Mouse (Mus musculus): ENCODE results near the gene Tfe3.
"Not testable (repeated sequence)": the region's sequence is repeated elsewhere in the genome, so short reads cannot be mapped to it uniquely, and the experiment has no call there.

Gene Tfe3

GRCm38 (mm10) chrX:7762137-7762920, at the start of gene Tfe3:
Tfe3 (plus strand) TSS chrX:7762560.
- peak; percentile 98 for DNase-seq (ENCODE audit: low read depth, low spot score)

GRCm38 (mm10) chrX:7713764-7714134, 48.6 kb upstream of the Tfe3 start:
- not testable (repeated sequence) for DNase-seq (ENCODE audit: low read depth, low spot score)

- DNase-seq (ENCODE audit: low read depth, low spot score): peak; percentile 99
These were observed 48.0 kb upstream of the Tfe3 start, which contains the start of gene Wdr45 for GRCm38 (mm10) chrX:7714135-7714899. Wdr45 (plus strand) TSS chrX:7714333.

GRCm38 (mm10) chrX:7716058-7716457, 46.3 kb upstream of the Tfe3 start:
- DNase-seq (ENCODE audit: low read depth, low spot score): not testable (repeated sequence)

- DNase-seq (ENCODE audit: low read depth, low spot score): peak; percentile 92
These were observed 40.7 kb upstream of the Tfe3 start, which contains the start of gene Gm45208 for GRCm38 (mm10) chrX:7721514-7722281. Gm45208 (plus strand) TSS chrX:7722245.

GRCm38 (mm10) chrX:7722282-7722611, 40.1 kb upstream of the Tfe3 start:
- no peak for DNase-seq (ENCODE audit: low read depth, low spot score)

GRCm38 (mm10) chrX:7722691-7723090, 39.7 kb upstream of the Tfe3 start:
- DNase-seq (ENCODE audit: low read depth, low spot score): no peak

GRCm38 (mm10) chrX:7724135-7724534, 38.2 kb upstream of the Tfe3 start:
- DNase-seq (ENCODE audit: low read depth, low spot score): no peak

GRCm38 (mm10) chrX:7725841-7726240, 36.5 kb upstream of the Tfe3 start:
- DNase-seq (ENCODE audit: low read depth, low spot score): no peak

- no peak for DNase-seq (ENCODE audit: low read depth, low spot score)
These were observed 35.2 kb upstream of the Tfe3 start for GRCm38 (mm10) chrX:7727176-7727575.

GRCm38 (mm10) chrX:7728215-7728921, 34.0 kb upstream of the Tfe3 start, which contains the start of gene Praf2:
Praf2 (plus strand) TSS chrX:7728439.
- peak; percentile 96 for DNase-seq (ENCODE audit: low read depth, low spot score)

- peak; percentile 26 for DNase-seq (ENCODE audit: low read depth, low spot score)
These were observed 33.5 kb upstream of the Tfe3 start for GRCm38 (mm10) chrX:7728922-7729265.

- peak; percentile 58 for DNase-seq (ENCODE audit: low read depth, low spot score)
These were observed 28.7 kb upstream of the Tfe3 start for GRCm38 (mm10) chrX:7733571-7734156.

- peak; percentile 94 for DNase-seq (ENCODE audit: low read depth, low spot score)
These were observed 22.9 kb upstream of the Tfe3 start for GRCm38 (mm10) chrX:7739336-7740081.

- no peak for DNase-seq (ENCODE audit: low read depth, low spot score)
These were observed 22.1 kb upstream of the Tfe3 start for GRCm38 (mm10) chrX:7740082-7740819.

GRCm38 (mm10) chrX:7741103-7741502, 21.3 kb upstream of the Tfe3 start:
- DNase-seq (ENCODE audit: low read depth, low spot score): peak; percentile 67

GRCm38 (mm10) chrX:7743470-7743869, 18.9 kb upstream of the Tfe3 start:
- DNase-seq (ENCODE audit: low read depth, low spot score): peak; percentile 55

- DNase-seq (ENCODE audit: low read depth, low spot score): no peak
These were observed 17.4 kb upstream of the Tfe3 start for GRCm38 (mm10) chrX:7744940-7745339.

GRCm38 (mm10) chrX:7745429-7745828, 16.9 kb upstream of the Tfe3 start:
- DNase-seq (ENCODE audit: low read depth, low spot score): no peak

All from brain, adult 2 months (tissue).